Mouse (Mus musculus) lung, postnatal 0 days (tissue): Measurements from ENCODE around the gene Smap2. TPM values are rescaled to one million over a fixed set of nuclear protein-coding genes. Genes with fewer than 3 reads are reported as not detected.

Experiments
- ATAC-seq: fragments of 200-750 bp; cut with Nextera tagmentation; 2 replicates; pipeline ENCODE4 v1.8.0; 2017; ENCODE audit warnings: moderate library complexity
- DNase-seq: peaks from one replicate; pipeline ENCODE4 v3.0.0-alpha.2; 2016; ENCODE audit warnings: low spot score
- H3K27ac ChIP-seq: fragments of 300-500 bp; sonication (generic); 2 replicates; pipeline ENCODE4 v1.5.1; 2014; ENCODE audit warnings: antibody characterized with exemption, mild to moderate bottlenecking, low read length, mixed read lengths
- H3K27me3 ChIP-seq: fragments of 300-500 bp; sonication (generic); replicated peaks from 2 replicates; pipeline ENCODE4 v1.6.1; 2014; ENCODE audit warnings: low read length, mixed read lengths; ENCODE audit not compliant: insufficient read depth
- H3K36me3 ChIP-seq: fragments of 300-500 bp; sonication (generic); 2 replicates; pipeline ENCODE4 v1.6.1; 2014; ENCODE audit warnings: low read length, mixed read lengths; ENCODE audit not compliant: insufficient read depth
- H3K4me1 ChIP-seq: fragments of 300-500 bp; sonication (generic); 2 replicates; pipeline ENCODE4 v1.6.1; 2014; ENCODE audit warnings: antibody characterized with exemption, low read depth, low read length, mixed read lengths; ENCODE audit not compliant: insufficient read depth
- H3K4me2 ChIP-seq: fragments of 300-500 bp; sonication (generic); replicated peaks from 2 replicates; pipeline ENCODE4 v1.6.1; 2014; ENCODE audit warnings: low read depth, mild to moderate bottlenecking, low read length, moderate library complexity, mixed read lengths
- H3K4me3 ChIP-seq: fragments of 300-500 bp; sonication (generic); 2 replicates; pipeline ENCODE4 v1.5.1; 2014; ENCODE audit warnings: low read depth, low read length
- H3K9ac ChIP-seq: fragments of 300-500 bp; sonication (generic); replicated peaks from 2 replicates; pipeline ENCODE4 v1.6.1; 2014; ENCODE audit warnings: low read depth, mild to moderate bottlenecking
- H3K9me3 ChIP-seq: fragments of 300-500 bp; sonication (generic); 2 replicates; pipeline ENCODE4 v1.6.1; 2016; ENCODE audit warnings: low read length, mixed read lengths
- CTCF ChIP-seq: IDR thresholded peaks from 2 replicates; pipeline ENCODE4 v1.5.1; 2016; ENCODE audit warnings: antibody characterized with exemption, mild to moderate bottlenecking
- EP300 ChIP-seq: IDR thresholded peaks from 2 replicates; pipeline ENCODE4 v1.6.1; 2016; ENCODE audit warnings: antibody characterized with exemption, mild to moderate bottlenecking, control low read depth
- WGBS: fragments of 180-500 bp; shearing (Covaris S2); extraction: QIAGEN DNeasy Blood & Tissue Kit; methylation state at CpG from one replicate; pipeline ENCODE4 v1.1.7; 2014; 5-methylcytosine and 5-hydroxymethylcytosine counted together
- polyA plus RNA-seq: library from polyadenylated mRNA; unstranded; fragments of >200 nt; fragmentation: Nextera tagmentation; extraction: Ambion mirVana; gene quantifications from 2 replicates; pipeline ENCODE4 v1.2.1, GENCODE M21; 2015

The Smap2 gene
- polyA plus RNA-seq, 1 experiment from 2014 or later: 10.8 TPM

GRCm38 (mm10) chr4:120974711-120975427 lies 42.2 kb downstream of the Smap2 start:
- ATAC-seq (peak; percentile 70), DNase-seq (peak; percentile 31)
- Histone ChIP-seq H3K36me3 (peaks cover 13% of the 10 kb centered on the region; the same call in 1 of the 2 replicates), H3K4me1 (no peaks in the 10 kb centered on the region), H3K27ac (no peak overlapping the region), H3K4me3 (no peak overlapping the region), H3K27me3 (no peaks in the 10 kb centered on the region), H3K4me2 (no peak overlapping the region), H3K9me3 (no peaks in the 10 kb centered on the region), H3K9ac (no peak overlapping the region)
- WGBS: 67% methylated on average over 11 of the region's 11 CpGs
- TF ChIP-seq CTCF: no peak
- no peak for TF ChIP-seq EP300

- no peaks in the 10 kb centered on the region for H3K27me3 ChIP-seq
- peaks cover 24% of the 10 kb centered on the region; the same call in 1 of the 2 replicates for H3K36me3 ChIP-seq
- WGBS: 86% methylated on average over 8 of the region's 8 CpGs
Observed at GRCm38 (mm10) chr4:120971842-120972241, 45.2 kb downstream of the Smap2 start.

GRCm38 (mm10) chr4:120969382-120970146 lies 47.5 kb downstream of the Smap2 start:
- ATAC-seq (no peak), DNase-seq (no peak)
- Histone ChIP-seq H3K27ac (no peak overlapping the region), H3K9me3 (no peaks in the 10 kb centered on the region), H3K4me1 (no peaks in the 10 kb centered on the region), H3K4me2 (no peak overlapping the region), H3K9ac (no peak overlapping the region), H3K27me3 (no peaks in the 10 kb centered on the region), H3K4me3 (no peak overlapping the region), H3K36me3 (peaks cover 24% of the 10 kb centered on the region; the same call in 1 of the 2 replicates)
- TF ChIP-seq CTCF (peak; percentile 67), EP300 (no peak)
- WGBS: 73% methylated on average over 5 of the region's 5 CpGs

More at GRCm38 (mm10) chr4:120971842-120972241, 45.2 kb downstream of the Smap2 start:
- DNase-seq (no peak), ATAC-seq (no peak)
- Histone ChIP-seq H3K4me3 (no peak overlapping the region), H3K4me2 (no peak overlapping the region), H3K9me3 (no peaks in the 10 kb centered on the region), H3K27ac (no peak overlapping the region), H3K9ac (no peak overlapping the region), H3K4me1 (no peaks in the 10 kb centered on the region)
- TF ChIP-seq CTCF: no peak
- no peak for TF ChIP-seq EP300

GRCm38 (mm10) chr4:120968486-120968885 lies 48.6 kb downstream of the Smap2 start:
- WGBS: 90% methylated on average over 9 of the region's 9 CpGs

GRCm38 (mm10) chr4:120955586-120955985 lies 61.5 kb downstream of the Smap2 start:
- ATAC-seq: no peak
- DNase-seq: no peak
- TF ChIP-seq CTCF (no peak), EP300 (no peak)
- Histone ChIP-seq H3K36me3 (no peaks in the 10 kb centered on the region), H3K9me3 (no peaks in the 10 kb centered on the region), H3K4me1 (no peaks in the 10 kb centered on the region), H3K9ac (no peak overlapping the region), H3K4me3 (no peak overlapping the region), H3K27ac (no peak overlapping the region), H3K27me3 (no peaks in the 10 kb centered on the region), H3K4me2 (no peak overlapping the region)
- 93% methylated on average over 1 of the region's 1 CpGs for WGBS

More at GRCm38 (mm10) chr4:120968486-120968885, 48.6 kb downstream of the Smap2 start:
- Histone ChIP-seq H3K9me3 (no peaks in the 10 kb centered on the region), H3K27me3 (no peaks in the 10 kb centered on the region), H3K4me3 (no peak overlapping the region), H3K4me2 (no peak overlapping the region), H3K27ac (no peak overlapping the region), H3K36me3 (peaks cover 19% of the 10 kb centered on the region; the same call in 1 of the 2 replicates), H3K4me1 (no peaks in the 10 kb centered on the region), H3K9ac (no peak overlapping the region)
- TF ChIP-seq EP300 (no peak), CTCF (no peak)
- DNase-seq (no peak), ATAC-seq (no peak)

- DNase-seq (no peak), ATAC-seq (no peak)
- Histone ChIP-seq H3K9ac (no peak overlapping the region), H3K27me3 (no peaks in the 10 kb centered on the region), H3K27ac (no peak overlapping the region), H3K4me2 (no peak overlapping the region), H3K4me3 (no peak overlapping the region), H3K4me1 (no peaks in the 10 kb centered on the region), H3K9me3 (no peaks in the 10 kb centered on the region), H3K36me3 (no peaks in the 10 kb centered on the region)
- TF ChIP-seq EP300: no peak
- no peak for TF ChIP-seq CTCF
- WGBS: 83% methylated on average over 1 of the region's 1 CpGs
Observed at GRCm38 (mm10) chr4:120953667-120954066, 63.4 kb downstream of the Smap2 start.
